Mouse (Mus musculus): Measurements from ENCODE around the gene Myof. TPM values are rescaled to one million over a fixed set of nuclear protein-coding genes. Genes with fewer than 3 reads are reported as not detected.
A peak's percentile ranks its signal among the peaks of the same experiment; 100 is the strongest.

Myof gene
- polyA plus RNA-seq, 1 experiment from 2014 or later = 467 TPM

DNA sequence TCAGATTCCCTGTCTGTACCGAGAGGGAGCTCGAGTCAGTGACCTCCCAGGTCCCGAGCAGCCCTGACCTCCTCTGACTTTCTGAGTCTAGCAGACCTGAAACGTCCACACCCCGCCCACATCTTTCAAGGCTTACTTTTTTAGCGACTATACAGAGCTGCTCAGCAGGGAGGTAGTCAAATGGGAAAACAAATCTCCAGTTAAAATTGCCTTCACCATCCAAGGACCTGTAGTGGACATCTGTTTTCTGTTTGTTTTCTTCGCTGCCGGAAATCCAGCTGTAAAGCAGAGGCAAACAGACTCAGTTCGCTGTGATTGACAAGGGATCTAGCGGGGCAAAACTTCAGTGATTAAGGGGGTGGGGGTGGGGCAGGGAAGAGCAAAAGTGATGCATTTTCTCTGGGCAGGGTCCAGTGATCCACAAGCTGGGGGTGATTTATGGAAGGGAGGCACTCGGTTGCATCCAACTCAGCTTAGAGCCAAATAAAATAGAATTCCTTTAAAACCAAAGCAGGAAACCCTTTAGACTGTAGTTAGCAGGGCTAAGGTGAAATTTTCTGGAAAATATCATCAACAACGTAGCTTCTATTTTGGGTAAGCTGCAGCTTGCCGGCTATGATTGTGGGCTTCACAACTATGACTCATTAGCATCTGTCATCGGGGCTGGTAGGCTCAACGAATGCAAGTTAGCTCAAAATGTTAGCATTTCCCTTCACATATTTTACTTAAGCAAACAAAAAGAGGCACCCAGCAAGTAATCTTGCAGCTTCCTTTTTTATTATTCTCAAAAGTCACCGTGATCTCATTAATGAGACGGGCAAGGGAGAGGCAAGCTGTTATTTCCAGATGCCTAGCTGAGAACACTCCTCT, 135.7 kb downstream of the Myof start:
- ChIA-PET CTCF (interaction anchor here (1.5 kb wide), 1 partner anchor 16 kb away, joined by 6 read pairs; no protein-coding TSS in a partner anchor), POLR2A (interaction anchor here (1.0 to 1.5 kb wide), 2 partner anchors 15 to 17 kb away, joined by 3 to 4 read pairs; no protein-coding TSS in a partner anchor)
- TF ChIP-seq CTCF (IDR thresholded peaks at IDR 0.05) = no peak
- in situ Hi-C loops (cut with MboI; ENCODE audit: low pct_unique_long_range_greater_than_20kb) = no loop called here
- H3K27me3 ChIP-seq = no peaks in the 10 kb centered on the region
- DNase-seq (ENCODE audit: low read depth, low spot score) = peak; percentile 90
- peak; percentile 84 for ATAC-seq

DNA sequence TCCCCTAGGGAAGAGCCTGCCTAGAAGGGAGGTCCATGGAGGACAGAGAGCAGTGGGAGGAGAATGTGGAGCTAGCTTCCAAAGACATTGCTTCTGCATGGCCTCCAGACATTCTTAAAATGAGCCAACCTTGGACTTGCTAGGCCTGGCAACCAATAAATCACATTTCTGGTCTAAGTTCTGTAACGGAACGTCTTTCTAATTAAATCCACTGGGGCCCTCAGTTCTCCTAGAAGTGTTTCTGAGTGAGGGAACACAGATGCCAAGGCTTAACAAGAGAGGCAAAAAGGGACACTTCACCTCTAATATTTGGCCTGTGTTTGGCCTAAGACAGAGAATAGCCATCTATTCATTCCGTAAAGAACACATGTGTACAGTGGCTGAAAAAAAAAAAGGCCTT, 136.5 kb downstream of the Myof start:
- ChIA-PET CTCF (interaction anchor here (1.5 kb wide), 1 partner anchor 15 kb away, joined by 6 read pairs; no protein-coding TSS in a partner anchor), POLR2A (interaction anchor here (1.5 kb wide), 1 partner anchor 14 kb away, joined by 3 read pairs; no protein-coding TSS in a partner anchor)
- ATAC-seq (no peak), DNase-seq (ENCODE audit: low read depth, low spot score) (no peak)
- no peak for TF ChIP-seq CTCF (IDR thresholded peaks at IDR 0.05)
- in situ Hi-C loops (cut with MboI; ENCODE audit: low pct_unique_long_range_greater_than_20kb) = no loop called here
- H3K27me3 ChIP-seq = no peaks in the 10 kb centered on the region

DNA sequence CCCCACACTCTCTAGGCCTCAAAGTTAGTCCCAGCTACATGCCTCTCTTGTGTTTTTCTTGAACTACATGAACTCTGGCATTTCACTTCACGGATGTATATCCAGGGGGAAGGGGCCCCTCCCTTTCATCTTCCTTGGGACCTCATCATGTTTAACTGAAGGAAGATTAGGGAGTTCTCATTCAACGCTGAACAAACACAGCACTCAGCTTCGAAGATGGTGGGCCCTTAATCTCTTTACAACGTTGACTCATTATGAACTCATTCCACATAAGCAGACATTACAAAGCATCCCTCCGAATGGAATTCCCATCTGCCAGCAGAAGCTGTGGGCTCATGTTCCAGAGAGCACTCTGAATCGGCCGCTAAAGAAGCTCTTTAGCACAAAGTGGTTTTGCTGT, 147.3 kb downstream of the Myof start:
- DNase-seq (ENCODE audit: low read depth, low spot score) (no peak), ATAC-seq (peak; percentile 73)
- ChIA-PET CTCF (no interaction called here), POLR2A (interaction anchor here (0.6 kb wide), 1 partner anchor 49 kb away, joined by 3 read pairs; no protein-coding TSS in a partner anchor)
- in situ Hi-C loops (cut with MboI; ENCODE audit: low pct_unique_long_range_greater_than_20kb) = no loop called here
- no peaks in the 10 kb centered on the region for H3K27me3 ChIP-seq
- no peak for TF ChIP-seq CTCF (IDR thresholded peaks at IDR 0.05)

DNA sequence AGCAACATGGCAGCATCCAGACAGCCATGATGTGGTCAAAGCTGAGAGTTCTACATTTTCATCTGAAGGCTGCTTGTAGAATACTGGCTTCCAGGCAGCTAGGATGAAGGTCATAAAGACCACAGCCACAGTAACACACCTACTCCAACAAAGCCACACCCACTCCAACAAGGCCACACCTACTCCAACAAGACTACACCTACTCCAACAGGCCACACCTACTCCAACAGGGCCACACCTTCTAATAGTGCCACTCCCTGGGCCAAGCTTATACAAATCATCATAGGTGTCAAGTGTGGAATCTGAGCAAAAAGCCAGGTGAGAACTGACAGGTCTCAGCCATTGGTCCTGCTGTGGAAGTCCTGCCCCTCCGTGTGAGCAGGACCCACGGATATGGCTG, 152.4 kb downstream of the Myof start:
- ChIA-PET POLR2A (no interaction called here), CTCF (interaction anchor here (2.2 kb wide), 1 partner anchor 16 kb away, joined by 6 read pairs; no protein-coding TSS in a partner anchor)
- DNase-seq (ENCODE audit: low read depth, low spot score) = no peak
- no peak for TF ChIP-seq CTCF (IDR thresholded peaks at IDR 0.05)
- no peaks in the 10 kb centered on the region for H3K27me3 ChIP-seq
- in situ Hi-C loops (cut with MboI; ENCODE audit: low pct_unique_long_range_greater_than_20kb) = no loop called here
- ATAC-seq = no peak

DNA sequence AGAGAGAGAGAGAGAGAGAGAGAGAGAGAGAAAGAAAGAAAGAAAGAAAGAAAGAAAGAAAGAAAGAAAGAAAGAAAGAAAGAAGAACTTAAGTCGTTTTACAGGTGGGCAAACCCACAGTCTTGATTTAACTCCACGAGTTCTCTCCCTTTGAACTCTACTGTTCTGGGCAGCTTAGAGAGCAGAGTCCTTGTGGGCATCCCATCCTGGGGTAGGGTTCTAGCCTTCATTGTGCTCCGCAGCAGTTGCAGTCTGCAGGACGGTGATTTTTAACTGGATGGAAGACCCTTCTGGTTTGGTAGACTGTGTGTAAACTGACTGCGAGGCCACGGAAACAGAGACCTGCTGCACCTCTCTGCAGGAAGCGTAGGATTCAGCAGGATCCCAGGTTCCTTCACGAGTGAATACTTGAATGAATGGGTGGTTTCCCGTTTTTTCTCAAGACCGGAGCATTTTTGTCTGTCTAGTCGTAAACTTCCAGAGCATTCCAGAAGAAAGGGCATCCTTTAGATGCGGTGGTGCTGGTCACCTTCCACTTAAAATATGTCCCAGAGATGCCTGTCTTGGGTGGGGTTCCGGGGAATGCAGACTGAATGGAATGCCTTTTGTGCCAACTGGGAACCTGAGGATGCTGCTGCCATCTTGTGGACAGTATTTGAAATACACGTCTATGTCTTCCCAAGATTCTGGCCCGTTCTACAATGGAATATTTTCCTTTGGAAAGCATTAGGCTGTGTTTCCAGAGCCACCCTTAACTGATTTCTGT, 156.8 kb downstream of the Myof start:
- in situ Hi-C loops (cut with MboI; ENCODE audit: low pct_unique_long_range_greater_than_20kb) = loop anchor here (5.0 kb wide), 1 partner anchor 184 kb away; no protein-coding TSS in a partner anchor
- ChIA-PET CTCF (interaction anchor here (1.2 kb wide), 1 partner anchor 183 kb away, joined by 5 read pairs; no protein-coding TSS in a partner anchor), POLR2A (no interaction called here)
- TF ChIP-seq CTCF (IDR thresholded peaks at IDR 0.05) = peak; percentile 91
- DNase-seq (ENCODE audit: low read depth, low spot score) (no peak), ATAC-seq (peak; percentile 72)
- no peaks in the 10 kb centered on the region for H3K27me3 ChIP-seq

DNA sequence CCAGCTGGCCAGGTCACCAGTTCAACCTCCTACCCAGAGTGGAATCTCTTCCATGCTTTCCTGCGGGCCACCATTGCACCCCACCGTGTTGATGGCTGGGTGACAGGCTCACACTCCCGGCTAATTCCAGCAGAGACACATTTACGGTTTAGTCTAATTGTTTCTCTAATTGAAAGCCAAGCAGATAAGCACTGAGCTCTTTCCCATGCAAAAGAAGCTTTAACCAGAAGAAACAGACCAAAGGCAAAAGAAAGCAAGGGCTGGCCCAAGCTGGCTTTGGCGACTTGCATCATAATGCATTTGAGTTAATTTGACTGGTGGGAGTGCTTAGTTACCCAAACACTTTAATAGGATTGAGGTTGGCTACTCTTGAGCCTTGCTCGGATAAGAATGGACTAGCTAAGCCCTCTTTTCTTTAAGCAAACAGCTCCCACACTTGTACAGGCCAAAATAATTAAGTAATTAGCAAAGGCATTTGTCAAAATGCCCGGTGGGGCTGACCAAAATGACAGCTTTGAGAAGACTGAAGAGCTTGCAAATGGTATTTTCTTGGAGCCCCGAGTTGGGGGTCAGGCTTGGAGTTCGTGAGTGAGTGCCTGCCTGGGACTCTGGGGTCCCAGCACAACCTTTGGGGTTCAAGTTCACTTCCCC, 161.8 kb downstream of the Myof start:
- TF ChIP-seq CTCF (IDR thresholded peaks at IDR 0.05) = no peak
- CTCF ChIA-PET = interaction anchor here (0.8 to 2.6 kb wide), 5 partner anchors 14 to 319 kb away, joined by 3 to 7 read pairs (median 3); no protein-coding TSS in a partner anchor
- no peak for ATAC-seq

DNA sequence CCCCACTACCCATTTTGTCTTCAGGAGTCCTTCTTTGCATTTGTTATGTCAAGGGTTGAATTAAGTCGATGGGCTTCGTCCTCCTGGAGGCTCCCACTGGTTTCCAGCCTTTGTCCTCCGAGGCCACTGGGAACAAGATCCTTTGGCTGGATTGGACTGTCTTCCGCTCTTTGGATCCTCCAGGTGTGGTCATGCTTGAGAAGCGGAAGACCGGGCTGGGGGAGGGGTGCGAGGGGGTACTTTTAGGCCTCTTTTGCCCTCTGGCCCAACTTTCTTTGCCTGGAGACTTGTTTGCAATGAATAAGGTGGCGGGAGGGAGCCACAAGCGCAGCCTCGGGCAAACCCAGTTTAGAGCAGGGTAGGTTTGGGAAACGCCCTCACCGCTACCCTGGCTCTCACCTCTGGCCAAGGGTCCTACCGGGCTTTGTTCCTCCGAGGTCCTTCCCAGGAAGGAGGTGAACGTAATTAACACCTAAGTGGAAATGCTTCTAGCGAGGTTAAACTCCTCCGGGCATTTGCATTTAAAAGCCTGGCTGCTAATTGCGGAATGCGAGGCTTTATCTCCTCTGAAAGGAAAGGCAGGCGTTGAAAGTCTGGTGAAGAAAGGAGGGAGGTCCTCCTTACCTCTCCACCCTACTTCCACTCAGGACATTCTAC, 165.7 kb downstream of the Myof start:
- no peak for DNase-seq (ENCODE audit: low read depth, low spot score)
- ATAC-seq = no peak
- in situ Hi-C loops (cut with MboI; ENCODE audit: low pct_unique_long_range_greater_than_20kb) = no loop called here
- ChIA-PET POLR2A (no interaction called here), CTCF (no interaction called here)
- TF ChIP-seq CTCF (IDR thresholded peaks at IDR 0.05) = no peak
- no peaks in the 10 kb centered on the region for H3K27me3 ChIP-seq

More for the DNA sequence above, 161.8 kb downstream of the Myof start:
- DNase-seq (ENCODE audit: low read depth, low spot score) = no peak
- POLR2A ChIA-PET = interaction anchor here (1.0 to 1.3 kb wide), 2 partner anchors 9 to 178 kb away, joined by 3 to 6 read pairs; no protein-coding TSS in a partner anchor
- H3K27me3 ChIP-seq = no peaks in the 10 kb centered on the region
- in situ Hi-C loops (cut with MboI; ENCODE audit: low pct_unique_long_range_greater_than_20kb) = no loop called here

DNA sequence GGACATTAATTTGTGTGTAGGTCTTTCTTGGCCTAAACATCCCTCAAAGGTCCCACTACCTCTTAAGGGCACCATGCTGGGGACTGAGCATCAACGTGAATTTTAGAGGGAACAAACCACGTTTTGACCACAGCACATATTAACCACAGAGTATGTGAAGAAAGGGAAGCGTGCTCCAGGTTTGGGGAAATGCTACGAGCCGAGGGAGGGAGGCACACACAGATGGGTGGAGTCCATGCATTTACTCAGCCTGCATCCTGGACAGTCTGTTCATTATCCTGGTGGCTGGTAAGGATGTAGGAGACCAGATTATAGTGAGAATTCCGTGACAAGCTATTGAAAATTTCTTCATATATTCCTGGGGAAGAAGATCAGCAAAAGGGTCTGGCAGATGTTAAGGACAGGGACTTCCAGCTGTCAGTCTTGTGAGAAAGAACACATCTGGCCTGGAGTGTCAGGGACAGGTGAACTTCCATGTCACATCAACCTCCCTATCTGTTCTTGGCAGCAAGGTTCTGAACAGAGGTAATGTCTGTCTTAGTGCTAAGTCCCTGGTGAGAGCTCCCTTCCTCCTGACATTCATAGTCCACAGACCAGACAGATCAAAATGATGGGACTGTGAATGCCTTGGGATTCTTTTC, 166.7 kb downstream of the Myof start:
- ChIA-PET POLR2A (interaction anchor here (0.6 kb wide), 1 partner anchor 15 kb away, joined by 3 read pairs; no protein-coding TSS in a partner anchor), CTCF (no interaction called here)
- in situ Hi-C loops (cut with MboI; ENCODE audit: low pct_unique_long_range_greater_than_20kb) = no loop called here
- no peaks in the 10 kb centered on the region for H3K27me3 ChIP-seq
- no peak for DNase-seq (ENCODE audit: low read depth, low spot score)
- no peak for TF ChIP-seq CTCF (IDR thresholded peaks at IDR 0.05)
- ATAC-seq = no peak

DNA sequence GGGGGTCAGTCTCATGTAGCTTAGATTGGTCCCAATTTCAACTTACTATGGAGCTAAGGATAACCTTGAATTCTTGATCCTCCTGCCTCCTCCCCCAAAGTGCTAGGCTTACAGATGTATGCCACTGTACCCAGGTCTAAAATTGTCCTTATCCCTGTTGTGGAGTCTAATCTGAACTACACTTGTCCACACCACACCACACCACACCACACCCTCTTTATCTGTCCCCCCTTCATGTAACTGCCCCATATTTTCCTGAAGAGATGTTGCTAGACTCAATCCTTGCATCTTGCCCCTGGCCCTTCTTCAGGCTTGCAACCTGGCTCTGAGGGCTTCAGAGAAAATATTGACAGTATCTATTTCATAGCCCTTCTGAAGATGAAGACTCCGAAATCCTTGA, 169.9 kb downstream of the Myof start:
- no peak for TF ChIP-seq CTCF (IDR thresholded peaks at IDR 0.05)
- ATAC-seq (no peak), DNase-seq (ENCODE audit: low read depth, low spot score) (no peak)
- in situ Hi-C loops (cut with MboI; ENCODE audit: low pct_unique_long_range_greater_than_20kb) = no loop called here
- H3K27me3 ChIP-seq = no peaks in the 10 kb centered on the region
- ChIA-PET POLR2A (interaction anchor here (1.0 kb wide), 1 partner anchor 24 kb away, joined by 7 read pairs; no protein-coding TSS in a partner anchor), CTCF (interaction anchor here (0.9 kb wide), 1 partner anchor 12 kb away, joined by 3 read pairs; no protein-coding TSS in a partner anchor)
